Mouse (Mus musculus): ENCODE measurements at regions not wholly inside any gene's neighbourhood (a gene's known extent, or its start where the extent isn't known, plus 50 kb on each side); places are given as distances from the start of the nearest gene placed in this dataset.

GRCm38 (mm10) chr15:42768396-42768795 is 2634.2 kb downstream of the 9330182O14Rik start:
- H3K4me1 ChIP-seq (ENCODE audit: insufficient read depth, low read length), result no peaks in the 10 kb centered on the region
- no peaks in the 10 kb centered on the region for H3K9me3 ChIP-seq (ENCODE audit: low read length)
- no peak overlapping the region for H3K4me3 ChIP-seq (ENCODE audit: low read length)
- no peak for ATAC-seq (ENCODE audit: low FRiP score, low TSS enrichment)
- H3K9ac ChIP-seq (replicated peaks; ENCODE audit: low read length), result no peak overlapping the region
- no peak overlapping the region for H3K4me2 ChIP-seq (replicated peaks; ENCODE audit: low read depth, low read length)
- H3K27ac ChIP-seq (ENCODE audit: low read length), result no peak overlapping the region
- 30% methylated on average over 3 of the region's 3 CpGs for WGBS
- no peaks in the 10 kb centered on the region for H3K27me3 ChIP-seq (ENCODE audit: insufficient read depth, low read length)
- H3K36me3 ChIP-seq (ENCODE audit: insufficient read depth, low read length), result no peaks in the 10 kb centered on the region

GRCm38 (mm10) chr15:42779903-42780302 is 2645.7 kb downstream of the 9330182O14Rik start:
- Histone ChIP-seq H3K4me2 (replicated peaks; ENCODE audit: low read depth, low read length) (no peak overlapping the region), H3K27me3 (ENCODE audit: insufficient read depth, low read length) (no peaks in the 10 kb centered on the region), H3K9ac (replicated peaks; ENCODE audit: low read length) (no peak overlapping the region), H3K27ac (ENCODE audit: low read length) (no peak overlapping the region), H3K36me3 (ENCODE audit: insufficient read depth, low read length) (no peaks in the 10 kb centered on the region), H3K4me1 (ENCODE audit: insufficient read depth, low read length) (no peaks in the 10 kb centered on the region), H3K9me3 (ENCODE audit: low read length) (no peaks in the 10 kb centered on the region), H3K4me3 (ENCODE audit: low read length) (no peak overlapping the region)
- no peak for ATAC-seq (ENCODE audit: low FRiP score, low TSS enrichment)

DNA sequence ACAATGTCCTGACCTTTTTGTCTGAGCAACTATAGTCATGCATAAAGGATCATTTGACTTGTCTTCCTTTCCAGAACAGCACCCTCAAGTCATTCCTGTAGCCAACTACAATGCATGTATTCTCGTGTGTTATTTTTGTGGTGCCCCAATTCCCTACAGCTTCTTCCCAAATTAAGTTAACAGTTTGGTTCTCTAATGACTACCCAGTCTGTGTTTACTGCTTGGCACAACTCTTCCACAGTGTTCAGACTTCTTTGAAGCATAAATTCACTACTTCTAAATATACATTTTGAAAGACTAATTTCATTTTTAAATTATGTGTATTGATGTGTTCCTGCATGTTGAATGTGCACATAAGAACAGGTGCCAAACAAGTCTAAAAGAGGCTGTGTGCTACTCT is 2667.1 kb downstream of the 9330182O14Rik start:
- Histone ChIP-seq H3K36me3 (ENCODE audit: insufficient read depth, low read length) (no peaks in the 10 kb centered on the region), H3K4me1 (ENCODE audit: insufficient read depth, low read length) (no peaks in the 10 kb centered on the region), H3K4me2 (replicated peaks; ENCODE audit: low read depth, low read length) (no peak overlapping the region), H3K27me3 (ENCODE audit: insufficient read depth, low read length) (no peaks in the 10 kb centered on the region), H3K4me3 (ENCODE audit: low read length) (no peak overlapping the region), H3K9me3 (ENCODE audit: low read length) (no peaks in the 10 kb centered on the region), H3K27ac (ENCODE audit: low read length) (no peak overlapping the region), H3K9ac (replicated peaks; ENCODE audit: low read length) (no peak overlapping the region)
- no peak for ATAC-seq (ENCODE audit: low FRiP score, low TSS enrichment)
- 71% methylated on average over 1 of the region's 1 CpGs for WGBS

DNA sequence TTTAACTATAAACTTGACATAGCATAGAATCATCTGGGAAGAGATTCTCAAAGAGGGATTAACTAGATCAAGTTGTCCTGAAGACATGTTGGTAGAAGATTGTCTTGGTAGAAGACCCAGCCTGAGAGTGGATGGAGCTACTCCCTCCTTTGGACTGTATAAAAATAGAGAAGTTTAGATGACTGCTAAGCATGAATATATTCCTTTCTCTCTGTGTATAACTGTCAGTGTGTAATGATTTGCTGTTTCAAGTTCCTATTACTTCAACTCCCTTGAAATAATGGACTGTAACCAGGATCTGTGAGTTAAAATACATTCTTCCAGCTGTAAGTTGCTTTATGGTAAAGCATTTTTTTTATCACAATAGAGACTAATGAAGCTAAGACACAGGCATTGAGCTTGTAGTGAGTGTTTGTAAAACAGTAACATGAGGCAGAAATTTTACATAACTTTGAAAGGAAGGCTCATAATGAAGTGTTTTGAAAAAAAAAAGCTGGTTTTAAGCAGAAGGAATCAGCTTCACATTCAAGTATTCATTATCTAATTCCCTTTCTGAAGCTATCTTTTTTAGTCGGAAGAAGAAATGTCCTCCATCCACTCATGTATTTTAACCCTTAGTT is 2676.8 kb downstream of the 9330182O14Rik start:
- Histone ChIP-seq H3K27me3 (ENCODE audit: insufficient read depth, low read length) (no peaks in the 10 kb centered on the region), H3K4me1 (ENCODE audit: insufficient read depth, low read length) (no peaks in the 10 kb centered on the region), H3K27ac (ENCODE audit: low read length) (no peak overlapping the region), H3K9ac (replicated peaks; ENCODE audit: low read length) (no peak overlapping the region), H3K4me2 (replicated peaks; ENCODE audit: low read depth, low read length) (no peak overlapping the region), H3K9me3 (ENCODE audit: low read length) (no peaks in the 10 kb centered on the region), H3K4me3 (ENCODE audit: low read length) (no peak overlapping the region), H3K36me3 (ENCODE audit: insufficient read depth, low read length) (no peaks in the 10 kb centered on the region)
- no peak for ATAC-seq (ENCODE audit: low FRiP score, low TSS enrichment)
- WGBS, result 93% methylated on average over 1 of the region's 1 CpGs

DNA sequence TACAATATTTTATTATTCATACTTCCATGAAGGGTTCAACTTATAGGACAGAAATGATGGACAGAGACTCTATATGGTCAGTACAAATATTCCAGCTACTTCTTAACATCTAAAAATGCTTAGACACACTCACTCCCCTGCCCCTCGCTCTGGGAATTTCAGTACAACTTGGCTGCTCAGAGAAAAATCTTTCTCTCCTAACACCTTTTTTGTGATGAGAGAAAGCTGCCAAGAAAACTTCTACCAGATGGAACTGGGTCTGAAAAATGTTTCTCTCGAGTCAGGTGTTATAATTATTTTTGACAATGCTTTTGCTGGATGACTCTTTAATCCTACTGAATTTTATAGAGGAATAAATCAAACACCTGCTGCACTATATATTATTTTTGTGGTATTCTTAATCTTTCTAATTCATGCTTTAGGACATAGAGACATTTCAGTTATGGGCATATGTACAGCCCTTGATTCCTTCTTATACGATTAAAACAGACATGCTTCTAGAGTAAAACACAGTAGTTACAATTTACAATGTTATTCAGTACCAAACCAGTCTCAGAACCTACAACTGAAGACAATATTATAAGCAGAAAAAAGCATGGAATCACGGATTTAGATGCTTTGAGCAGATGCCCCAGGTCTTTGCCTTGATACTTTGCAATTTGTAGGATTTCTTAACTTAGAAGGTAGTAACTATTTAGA is 2681.0 kb downstream of the 9330182O14Rik start:
- no peaks in the 10 kb centered on the region for H3K9me3 ChIP-seq (ENCODE audit: low read length)
- WGBS, result 73% methylated on average over 4 of the region's 4 CpGs
- H3K4me2 ChIP-seq (replicated peaks; ENCODE audit: low read depth, low read length), result no peak overlapping the region
- no peaks in the 10 kb centered on the region for H3K4me1 ChIP-seq (ENCODE audit: insufficient read depth, low read length)
- no peaks in the 10 kb centered on the region for H3K27me3 ChIP-seq (ENCODE audit: insufficient read depth, low read length)
- no peak overlapping the region for H3K9ac ChIP-seq (replicated peaks; ENCODE audit: low read length)
- no peak for ATAC-seq (ENCODE audit: low FRiP score, low TSS enrichment)
- H3K36me3 ChIP-seq (ENCODE audit: insufficient read depth, low read length), result no peaks in the 10 kb centered on the region
- no peak overlapping the region for H3K4me3 ChIP-seq (ENCODE audit: low read length)
- no peak overlapping the region for H3K27ac ChIP-seq (ENCODE audit: low read length)

DNA sequence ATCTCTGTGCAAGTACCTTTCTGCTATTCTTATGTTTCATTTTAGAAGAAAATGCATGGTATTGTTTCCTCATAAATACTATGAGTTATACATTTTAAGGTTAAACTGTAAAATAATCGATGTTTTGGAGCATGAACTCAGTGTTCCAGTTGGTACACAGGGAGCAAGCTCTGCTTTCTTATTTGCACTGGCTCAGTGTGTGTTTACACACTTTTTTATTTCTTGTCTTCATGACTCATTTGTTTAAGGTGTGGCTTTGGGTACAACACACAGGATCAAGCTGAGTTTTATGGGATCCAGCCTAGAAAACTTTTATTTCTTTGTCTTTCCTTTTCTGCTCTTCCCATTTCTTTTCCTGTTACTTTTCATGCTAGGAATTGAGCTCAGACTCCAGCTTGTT is 2704.7 kb downstream of the 9330182O14Rik start:
- Histone ChIP-seq H3K27me3 (ENCODE audit: insufficient read depth, low read length) (no peaks in the 10 kb centered on the region), H3K4me2 (replicated peaks; ENCODE audit: low read depth, low read length) (no peak overlapping the region), H3K4me3 (ENCODE audit: low read length) (no peak overlapping the region), H3K4me1 (ENCODE audit: insufficient read depth, low read length) (no peaks in the 10 kb centered on the region), H3K9me3 (ENCODE audit: low read length) (no peaks in the 10 kb centered on the region), H3K36me3 (ENCODE audit: insufficient read depth, low read length) (no peaks in the 10 kb centered on the region), H3K9ac (replicated peaks; ENCODE audit: low read length) (no peak overlapping the region), H3K27ac (ENCODE audit: low read length) (no peak overlapping the region)
- WGBS, result 86% methylated on average over 1 of the region's 1 CpGs
- no peak for ATAC-seq (ENCODE audit: low FRiP score, low TSS enrichment)

DNA sequence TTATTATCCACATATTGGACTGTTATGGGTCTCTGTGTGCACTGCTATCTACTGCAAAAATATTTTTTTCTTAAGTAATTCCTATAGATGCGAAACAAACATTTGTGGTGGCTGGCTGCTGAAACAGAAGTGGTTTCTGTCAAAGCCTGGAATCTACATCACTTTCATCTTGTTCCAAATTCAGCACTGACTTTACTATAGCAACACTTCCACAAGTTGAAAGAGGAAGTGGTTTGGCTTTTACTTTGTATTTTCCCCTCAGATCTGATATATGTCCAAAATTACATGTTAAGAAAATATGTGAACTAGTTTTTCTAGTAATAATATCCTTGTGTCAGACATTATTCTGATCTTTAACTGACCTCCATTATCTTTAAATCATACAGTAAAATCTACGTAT is 2715.8 kb downstream of the 9330182O14Rik start:
- ATAC-seq (ENCODE audit: low FRiP score, low TSS enrichment), result no peak
- H3K9me3 ChIP-seq (ENCODE audit: low read length), result no peaks in the 10 kb centered on the region
- H3K9ac ChIP-seq (replicated peaks; ENCODE audit: low read length), result no peak overlapping the region
- H3K27ac ChIP-seq (ENCODE audit: low read length), result no peak overlapping the region
- H3K27me3 ChIP-seq (ENCODE audit: insufficient read depth, low read length), result no peaks in the 10 kb centered on the region
- no peaks in the 10 kb centered on the region for H3K4me1 ChIP-seq (ENCODE audit: insufficient read depth, low read length)
- H3K36me3 ChIP-seq (ENCODE audit: insufficient read depth, low read length), result no peaks in the 10 kb centered on the region
- WGBS, result 88% methylated on average over 2 of the region's 2 CpGs
- no peak overlapping the region for H3K4me3 ChIP-seq (ENCODE audit: low read length)
- no peak overlapping the region for H3K4me2 ChIP-seq (replicated peaks; ENCODE audit: low read depth, low read length)

DNA sequence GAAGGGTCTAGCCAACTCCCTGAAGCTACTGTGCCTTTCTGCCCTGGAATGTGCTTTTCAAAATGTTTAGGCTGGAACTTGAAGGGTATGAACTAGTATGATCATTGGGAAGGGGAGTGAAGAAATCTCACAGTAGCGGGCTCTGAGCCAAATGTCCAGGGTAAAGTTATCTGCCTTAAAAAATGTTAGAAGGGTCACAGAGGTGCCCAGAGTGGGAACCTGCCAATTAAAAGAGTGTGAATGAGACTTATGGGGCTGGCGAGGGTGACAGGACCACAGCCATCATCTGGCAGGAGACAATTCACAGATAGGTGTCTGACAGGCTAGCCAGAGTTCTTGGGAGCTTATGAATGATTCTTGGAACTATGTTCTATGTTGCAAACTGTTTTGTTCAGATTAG is 2738.3 kb downstream of the 9330182O14Rik start:
- ATAC-seq (ENCODE audit: low FRiP score, low TSS enrichment), result no peak
- Histone ChIP-seq H3K36me3 (ENCODE audit: insufficient read depth, low read length) (no peaks in the 10 kb centered on the region), H3K4me2 (replicated peaks; ENCODE audit: low read depth, low read length) (no peak overlapping the region), H3K9ac (replicated peaks; ENCODE audit: low read length) (no peak overlapping the region), H3K4me1 (ENCODE audit: insufficient read depth, low read length) (no peaks in the 10 kb centered on the region), H3K4me3 (ENCODE audit: low read length) (no peak overlapping the region), H3K27me3 (ENCODE audit: insufficient read depth, low read length) (no peaks in the 10 kb centered on the region), H3K27ac (ENCODE audit: low read length) (no peak overlapping the region), H3K9me3 (ENCODE audit: low read length) (no peaks in the 10 kb centered on the region)
- WGBS, result 41% methylated on average over 2 of the region's 2 CpGs

GRCm38 (mm10) chr15:42894611-42895010 is 2760.4 kb downstream of the 9330182O14Rik start:
- Histone ChIP-seq H3K4me2 (replicated peaks; ENCODE audit: low read depth, low read length) (no peak overlapping the region), H3K36me3 (ENCODE audit: insufficient read depth, low read length) (no peaks in the 10 kb centered on the region), H3K4me1 (ENCODE audit: insufficient read depth, low read length) (no peaks in the 10 kb centered on the region), H3K9me3 (ENCODE audit: low read length) (no peaks in the 10 kb centered on the region), H3K27ac (ENCODE audit: low read length) (no peak overlapping the region), H3K4me3 (ENCODE audit: low read length) (no peak overlapping the region), H3K9ac (replicated peaks; ENCODE audit: low read length) (no peak overlapping the region), H3K27me3 (ENCODE audit: insufficient read depth, low read length) (no peaks in the 10 kb centered on the region)
- ATAC-seq (ENCODE audit: low FRiP score, low TSS enrichment), result no peak
- 86% methylated on average over 1 of the region's 1 CpGs for WGBS

DNA sequence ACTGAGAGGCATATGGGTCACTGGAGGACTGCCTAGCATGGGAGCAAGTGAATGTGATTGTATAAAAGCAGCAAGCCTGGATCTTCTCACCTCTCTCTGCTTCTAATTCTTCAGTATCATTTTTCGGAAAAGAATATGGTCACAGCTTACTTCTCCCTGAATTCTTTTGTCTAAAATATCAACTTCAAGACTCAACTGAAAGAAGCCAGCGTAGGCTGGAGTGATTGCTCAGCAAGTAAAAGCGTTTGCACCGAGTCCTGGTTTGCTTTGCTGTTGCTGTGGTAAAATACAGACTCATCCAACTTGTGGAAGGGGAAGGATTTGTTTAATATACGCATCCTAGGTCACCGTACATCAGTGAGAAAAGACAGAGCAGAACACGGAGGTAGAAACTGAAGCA is 2765.9 kb downstream of the 9330182O14Rik start:
- H3K9ac ChIP-seq (replicated peaks; ENCODE audit: low read length), result no peak overlapping the region
- H3K27ac ChIP-seq (ENCODE audit: low read length), result no peak overlapping the region
- H3K9me3 ChIP-seq (ENCODE audit: low read length), result no peaks in the 10 kb centered on the region
- no peaks in the 10 kb centered on the region for H3K27me3 ChIP-seq (ENCODE audit: insufficient read depth, low read length)
- H3K4me1 ChIP-seq (ENCODE audit: insufficient read depth, low read length), result no peaks in the 10 kb centered on the region
- WGBS, result 87% methylated on average over 7 of the region's 7 CpGs
- ATAC-seq (ENCODE audit: low FRiP score, low TSS enrichment), result no peak
- no peak overlapping the region for H3K4me3 ChIP-seq (ENCODE audit: low read length)
- no peak overlapping the region for H3K4me2 ChIP-seq (replicated peaks; ENCODE audit: low read depth, low read length)
- H3K36me3 ChIP-seq (ENCODE audit: insufficient read depth, low read length), result no peaks in the 10 kb centered on the region
